In the genomic region with DNA sequence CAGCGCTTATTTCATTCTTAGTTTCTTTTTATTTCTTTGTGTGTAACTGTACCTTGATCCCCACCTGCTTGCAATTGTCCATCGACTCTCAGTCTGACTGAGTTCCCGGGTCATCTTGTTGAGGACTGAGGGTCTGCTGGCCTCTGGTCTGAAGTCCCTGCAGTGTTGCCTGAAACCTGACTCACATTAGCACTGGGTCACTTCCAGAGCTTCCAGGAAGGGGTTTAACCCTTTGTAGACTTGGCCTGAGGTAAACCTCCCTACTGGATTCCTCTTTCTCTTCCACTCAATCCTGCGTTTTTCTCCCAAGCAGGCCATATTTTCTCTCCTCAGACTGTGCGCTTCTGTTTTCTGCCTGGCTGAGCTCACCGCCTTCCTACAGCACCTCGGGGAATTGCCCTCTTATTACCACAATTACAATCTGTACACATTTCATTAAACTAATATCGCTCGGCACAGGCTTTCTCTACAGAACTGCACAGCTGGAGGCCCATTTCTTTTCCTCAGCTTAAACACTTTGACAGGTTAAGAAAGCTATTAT, we compare ENCODE assay signal across 11 mouse cellular contexts.
DNase-seq lines count a peak whose midpoint lies in the region; TF ChIP-seq lines count a peak whose summit lies in the region.
"Had no signal": no experiment of that assay in that cellular context is flagged by ENCODE, and none has a peak within 500 bp of the region (broad histone marks: within the 10 kb centered on the region; RNA-seq: fewer than 3 reads in every experiment).

No protein-coding gene starts in this region.

- H3K4me3 ChIP-seq in midbrain, embryonic 10.5 days: no peak overlapping the region

- H3K9me3 ChIP-seq in midbrain, embryonic 10.5 days (replicated peaks): no peaks in the 10 kb centered on the region

- H3K27me3 ChIP-seq in midbrain, embryonic 10.5 days (ENCODE audit: low read depth, poor library complexity, severe bottlenecking): no peaks in the 10 kb centered on the region

- peak; percentile 44 to 55 for DNase-seq in cerebellum, postnatal 10 days
- no peak for DNase-seq in cerebellum, adult 11-12 months
- peak; percentile 86 for DNase-seq in brain, embryonic 14.5 days (ENCODE audit: low read depth)
- peak; percentile 77 for DNase-seq in forelimb bud, embryonic 11.5 days (ENCODE audit: low read depth, low spot score)
- peak; percentile 12 for DNase-seq in midbrain, embryonic 10.5 days (ENCODE audit: low spot score)
- no peak for DNase-seq in urinary bladder, postnatal 10 days (ENCODE audit: low spot score)
- no peak for DNase-seq in urinary bladder, postnatal 14 days (ENCODE audit: low spot score)
- no peak for DNase-seq in gastrocnemius, postnatal 25 days
- DNase-seq: cerebellum, adult 2 months; kidney, adult 2 months; lung, postnatal 14 days had no signal

- no peaks in the 10 kb centered on the region for H3K36me3 ChIP-seq in midbrain, embryonic 10.5 days

- no peak for TF ChIP-seq POLR2A in brain, embryonic 14.5 days (IDR thresholded peaks at IDR 0.05; ENCODE audit: borderline replicate concordance, extremely low read depth, insufficient read depth, insufficient read length, poor library complexity, severe bottlenecking)

- H3K4me1 ChIP-seq in midbrain, embryonic 10.5 days: peaks cover 16% of the 10 kb centered on the region

- H3K27ac ChIP-seq in midbrain, embryonic 10.5 days (replicated peaks): no peak overlapping the region; the same call in 1 of the 2 replicates

- no peak for TF ChIP-seq CTCF in brain, embryonic 14.5 days (IDR thresholded peaks at IDR 0.05; ENCODE audit: borderline replicate concordance, extremely low read depth, insufficient read depth, insufficient read length)

- 57% methylated on average over 9 of the region's 9 CpGs for WGBS in midbrain, embryonic 10.5 days

Comparison
In these comparisons a context has a peak if more than half of its experiments do, and no peak if none do; other contexts are left out.
1. DNase-seq: peak in cerebellum, postnatal 10 days (2 of 2), brain, embryonic 14.5 days (single experiment), forelimb bud, embryonic 11.5 days (single experiment) and midbrain, embryonic 10.5 days (single experiment); none in cerebellum, adult 11-12 months (single experiment), urinary bladder, postnatal 10 days (single experiment), urinary bladder, postnatal 14 days (single experiment) and gastrocnemius, postnatal 25 days (single experiment).